Mouse (Mus musculus) kidney, adult 9 months (tissue): ENCODE measurements around the gene Actl6b.
"Not testable (repeated sequence)": the region's sequence is repeated elsewhere in the genome, so short reads cannot be mapped to it uniquely, and the experiment has no call there.

Experiments used
- DNase-seq: peaks from one replicate; pipeline ENCODE4 v3.0.0; 2022

Actl6b gene

DNA sequence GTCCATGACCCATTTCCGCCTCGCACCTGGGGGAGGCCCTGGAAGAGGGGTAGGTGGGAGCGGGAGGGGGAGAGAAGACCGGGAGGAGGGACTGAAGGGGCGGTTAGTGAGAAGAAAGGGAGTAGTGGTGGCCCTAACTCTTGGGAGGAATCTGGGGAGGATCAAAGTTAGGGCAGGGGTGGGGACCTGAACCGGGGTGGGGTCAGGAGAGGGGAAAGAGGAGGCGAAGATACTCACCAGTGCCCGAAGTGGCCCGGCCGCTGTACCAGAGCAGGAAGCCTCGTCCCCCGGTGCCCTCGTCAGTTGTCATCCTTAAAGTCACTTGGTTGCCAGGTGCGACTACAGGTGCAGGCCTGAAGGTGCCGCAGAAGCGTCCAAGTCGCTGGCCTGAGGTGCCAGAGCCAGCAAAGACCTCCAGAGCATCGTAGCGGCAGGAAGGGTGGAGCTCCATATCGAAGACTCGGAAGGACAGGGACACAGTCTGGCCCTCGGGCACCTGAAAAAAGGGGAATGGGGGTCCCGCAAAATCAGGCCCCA is 55.4 kb downstream of the Actl6b start:
- DNase-seq = no peak

DNA sequence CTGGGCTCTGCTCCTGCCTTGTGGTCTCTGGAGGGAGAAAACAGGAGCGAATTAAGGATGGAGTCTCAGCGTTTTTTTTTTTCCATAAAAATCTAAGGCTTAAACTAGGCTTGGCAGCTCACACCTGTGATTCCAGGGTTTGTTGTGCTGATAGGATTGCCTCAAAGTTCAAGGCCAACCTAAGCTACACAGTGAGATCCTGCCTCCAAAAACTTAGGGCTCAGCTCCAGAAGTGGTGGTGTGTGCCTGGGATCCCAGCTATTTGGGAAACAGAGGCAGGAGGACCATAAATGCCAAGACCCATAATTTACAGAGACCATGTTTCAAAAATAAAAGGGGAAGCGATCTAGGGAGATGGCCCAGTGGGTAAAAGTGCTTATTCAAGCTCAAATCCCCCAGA is 56.0 kb downstream of the Actl6b start:
- no peak for DNase-seq

DNA sequence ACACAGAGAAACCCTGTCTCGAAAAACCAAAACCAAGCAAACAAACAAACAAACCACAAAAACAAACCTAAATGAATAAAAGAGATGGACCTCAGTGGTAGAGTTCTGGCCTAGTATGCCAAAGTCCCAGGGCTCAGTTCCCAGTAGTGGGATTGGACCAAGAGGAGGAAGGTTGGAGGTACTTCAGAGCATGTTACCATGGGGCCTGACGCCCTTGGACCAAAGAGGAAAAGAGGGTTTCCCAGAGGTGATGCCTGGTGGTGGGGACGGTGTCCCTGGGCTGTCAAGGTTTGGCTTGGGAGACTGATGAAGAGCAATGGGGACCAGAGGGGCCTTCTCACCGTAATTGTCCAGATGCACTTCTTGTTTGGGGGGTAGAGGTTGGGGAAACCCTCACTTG is 56.7 kb downstream of the Actl6b start:
- DNase-seq = no peak

DNA sequence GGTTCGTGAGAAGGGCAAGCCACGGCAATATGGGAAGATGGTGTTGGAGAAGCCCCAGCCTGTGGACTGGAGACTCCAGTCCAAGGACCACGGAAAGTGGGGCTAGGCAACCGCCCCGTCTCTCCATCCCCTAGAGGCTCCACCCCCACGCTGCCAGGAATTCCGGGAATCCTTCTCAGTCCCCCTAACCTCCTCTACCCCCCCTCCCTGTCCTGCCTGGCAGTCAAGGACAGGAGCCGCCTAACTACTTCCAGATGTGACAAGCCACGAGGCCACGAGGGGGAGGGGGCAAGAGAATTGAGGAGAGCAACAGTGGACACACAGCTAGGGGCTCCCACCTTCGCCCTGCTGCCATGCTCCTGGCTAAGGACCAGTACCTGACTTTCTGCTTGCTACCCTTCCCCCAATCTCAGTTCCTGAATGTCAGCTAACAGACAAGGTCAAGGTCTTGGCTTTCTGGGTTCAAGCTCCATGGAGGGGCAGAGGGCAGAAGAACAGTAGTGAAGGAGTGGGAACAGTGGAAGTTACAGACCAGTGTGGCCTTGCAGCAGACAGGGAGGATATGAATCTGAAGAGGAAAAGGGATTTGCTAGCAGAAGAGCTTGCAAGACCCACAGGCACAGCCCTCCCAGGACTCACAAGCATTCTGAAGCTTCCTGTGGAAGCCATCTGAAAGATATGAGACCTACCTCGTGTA is 57.4 kb downstream of the Actl6b start:
- DNase-seq = peak; percentile 72

DNA sequence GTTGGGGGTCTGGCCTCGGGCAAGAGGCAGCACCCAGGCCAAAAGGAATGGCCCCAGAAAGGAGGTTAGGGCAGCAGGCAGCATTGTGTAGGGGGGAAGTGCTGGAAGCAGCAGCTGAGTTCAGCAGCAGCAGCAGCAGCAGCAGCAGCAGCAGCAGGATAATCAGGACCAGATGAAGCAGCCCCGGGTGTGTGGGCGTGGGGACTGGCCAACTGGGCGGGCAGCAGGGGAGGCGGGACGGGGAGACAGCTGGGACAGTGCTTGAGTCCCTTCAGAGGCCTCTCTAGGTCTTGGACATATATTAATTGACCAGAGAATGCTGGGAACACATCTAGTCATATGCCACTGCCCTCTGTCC is 57.9 kb downstream of the Actl6b start:
- peak; percentile 36 for DNase-seq

DNA sequence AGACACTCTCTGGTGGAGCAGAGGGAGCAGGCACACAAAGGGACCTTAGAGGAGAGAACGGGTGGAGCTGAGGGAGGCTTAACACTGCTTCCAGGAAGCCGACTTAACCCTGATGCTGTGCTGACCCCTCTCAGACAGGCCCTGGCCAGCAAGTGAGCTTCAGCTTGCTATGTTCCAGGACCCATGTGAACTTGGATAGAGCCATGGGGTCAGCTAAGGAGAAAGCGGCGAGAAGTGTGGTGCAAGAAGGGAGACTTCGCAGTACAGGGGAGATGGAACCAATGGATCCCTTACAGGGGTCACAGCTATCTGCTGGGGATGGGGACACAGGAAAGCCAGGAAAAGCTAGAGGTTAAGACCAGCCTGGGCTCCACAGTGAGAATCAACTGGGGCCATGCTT is 59.8 kb downstream of the Actl6b start:
- DNase-seq = no peak

DNA sequence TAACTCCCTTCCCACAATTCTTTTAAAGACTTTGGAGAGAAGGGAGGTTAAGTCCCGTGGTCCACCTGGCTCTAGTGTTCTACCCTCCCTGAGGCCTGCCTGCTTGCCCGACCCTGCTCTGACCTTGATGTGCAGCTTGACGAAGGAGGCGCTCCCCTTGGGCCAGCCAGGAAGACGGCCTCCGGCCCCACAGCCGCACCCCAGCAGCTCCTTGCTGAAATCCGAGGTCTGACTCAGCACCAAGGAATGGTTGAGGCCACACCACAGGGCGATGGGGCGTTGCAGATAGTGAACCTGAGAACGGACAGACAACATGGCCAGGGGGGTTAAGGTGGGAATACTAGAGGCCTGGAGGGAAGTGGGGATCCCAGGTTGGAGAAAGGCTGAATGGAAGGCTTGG is 60.2 kb downstream of the Actl6b start, which contains the start of gene Pcolce:
Pcolce (minus strand) TSS at position 235 of the 400 bp plus-strand sequence.
- no peak for DNase-seq

DNA sequence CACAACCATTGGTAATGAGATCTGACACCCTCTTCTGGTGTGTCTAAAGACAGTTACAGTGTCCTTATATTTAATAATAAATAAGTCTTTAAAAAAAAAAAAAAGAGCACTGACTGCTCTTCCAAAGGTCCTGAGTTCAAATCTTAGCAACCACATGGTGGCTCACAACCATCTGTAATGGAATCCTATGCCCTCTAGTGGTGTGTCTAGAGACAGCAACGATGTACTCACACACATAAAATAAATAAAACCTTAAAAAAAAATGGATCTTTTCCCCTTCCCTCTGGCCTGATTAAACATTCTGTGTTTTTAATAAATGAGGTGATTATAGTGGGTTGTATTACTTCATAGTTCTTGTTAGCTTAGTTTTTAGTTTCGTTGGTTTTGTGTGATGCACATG is 61.6 kb downstream of the Actl6b start:
- not testable (repeated sequence) for DNase-seq

DNA sequence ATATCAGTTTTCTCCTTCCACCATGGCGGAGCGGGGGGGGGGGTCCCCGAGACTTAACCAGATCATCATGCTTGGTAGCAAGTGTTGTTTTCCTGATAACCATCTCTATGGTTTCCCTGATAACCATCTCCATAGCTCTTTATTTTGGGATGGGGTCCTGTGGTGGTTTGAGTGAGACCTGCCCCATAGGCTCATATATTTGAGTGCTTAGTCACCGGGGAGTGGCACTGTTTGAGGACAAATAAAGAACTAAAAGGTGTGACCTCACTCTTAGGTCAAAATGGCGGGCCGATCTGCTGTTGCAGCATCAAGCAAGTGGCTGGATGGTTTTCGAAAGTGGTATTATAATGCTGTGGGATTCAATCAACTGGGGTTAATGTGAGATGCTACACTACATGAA is 62.0 kb downstream of the Actl6b start:
- no peak for DNase-seq
